Mouse (Mus musculus) heart, embryonic 12.5 days (tissue): ENCODE results near the gene Taf3. TPM values are rescaled to one million over a fixed set of nuclear protein-coding genes. Genes with fewer than 3 reads are reported as not detected.

Experiments used
- ATAC-seq: fragments of 200-750 bp; cut with Nextera tagmentation; 2 replicates; pipeline ENCODE4 v1.8.0; 2017; ENCODE audit warnings: moderate TSS enrichment, moderate library complexity; ENCODE audit not compliant: insufficient number of reproducible peaks, low FRiP score
- H3K27ac ChIP-seq: fragments of 300-500 bp; sonication (generic); 2 replicates; pipeline ENCODE4 v1.5.1; 2016; ENCODE audit warnings: mild to moderate bottlenecking, moderate library complexity; ENCODE audit not compliant: poor library complexity, severe bottlenecking
- H3K27me3 ChIP-seq: fragments of 300-500 bp; sonication (generic); replicated peaks from 2 replicates; pipeline ENCODE4 v1.6.1; 2016; ENCODE audit warnings: mild to moderate bottlenecking, moderate library complexity
- H3K36me3 ChIP-seq: fragments of 300-500 bp; sonication (generic); 2 replicates; pipeline ENCODE4 v1.6.1; 2016; ENCODE audit warnings: mild to moderate bottlenecking, moderate library complexity
- H3K4me1 ChIP-seq: fragments of 300-500 bp; sonication (generic); replicated peaks from 2 replicates; pipeline ENCODE4 v1.6.1; 2016; ENCODE audit warnings: mild to moderate bottlenecking
- H3K4me2 ChIP-seq: fragments of 300-500 bp; sonication (generic); 2 replicates; pipeline ENCODE4 v1.6.1; 2016; ENCODE audit warnings: mild to moderate bottlenecking, moderate library complexity
- H3K4me3 ChIP-seq: fragments of 300-500 bp; sonication (generic); 2 replicates; pipeline ENCODE4 v1.5.1; 2016; ENCODE audit warnings: mild to moderate bottlenecking
- H3K9ac ChIP-seq: fragments of 300-500 bp; sonication (generic); 2 replicates; pipeline ENCODE4 v1.6.1; 2016; ENCODE audit warnings: mild to moderate bottlenecking, moderate library complexity
- H3K9me3 ChIP-seq: fragments of 300-500 bp; sonication (generic); replicated peaks from 2 replicates; pipeline ENCODE4 v1.6.1; 2016; ENCODE audit warnings: mild to moderate bottlenecking, moderate library complexity
- WGBS: fragments of 180-500 bp; shearing (Covaris S2); methylation state at CpG from one replicate; pipeline ENCODE4 v1.1.7; 2016; 5-methylcytosine and 5-hydroxymethylcytosine counted together
- polyA plus RNA-seq: library from polyadenylated mRNA; unstranded; fragments of >200 nt; fragmentation: Nextera tagmentation; extraction: Ambion mirVana; gene quantifications from 2 replicates; pipeline ENCODE4 v1.2.1, GENCODE M21; 2016

The Taf3 gene
- polyA plus RNA-seq, 1 experiment from 2014 or later = 8.9 TPM

GRCm38 (mm10) chr2:10058836-10059235, 10.4 kb upstream of the Taf3 start:
- Histone ChIP-seq H3K36me3 (peaks cover 86% of the 10 kb centered on the region), H3K4me3 (no peak overlapping the region), H3K27ac (no peak overlapping the region), H3K9me3 (no peaks in the 10 kb centered on the region), H3K9ac (no peak overlapping the region), H3K4me1 (no peaks in the 10 kb centered on the region), H3K27me3 (no peaks in the 10 kb centered on the region), H3K4me2 (no peak overlapping the region)
- ATAC-seq = no peak
- WGBS = 78% methylated on average over 5 of the region's 5 CpGs

DNA sequence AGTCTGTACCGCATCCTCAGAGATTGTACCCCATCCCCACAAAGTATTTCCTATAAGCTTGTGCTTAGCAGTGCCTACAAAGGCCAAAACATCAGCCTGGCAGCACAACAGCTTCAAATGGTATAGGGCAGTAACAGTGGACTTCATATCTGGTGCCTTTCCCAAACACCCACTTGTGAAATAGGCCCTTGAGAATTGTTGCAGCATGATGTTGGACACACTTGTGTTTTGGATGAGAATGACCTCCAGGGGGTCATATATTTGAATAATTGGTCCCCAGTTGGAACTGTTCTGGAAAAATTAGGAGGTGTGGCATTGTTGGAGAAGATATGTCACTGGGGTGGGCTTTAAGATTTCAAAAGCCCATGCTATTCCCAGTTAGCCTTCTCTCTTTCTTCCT, 3.6 kb upstream of the Taf3 start:
- Histone ChIP-seq H3K4me1 (peaks cover 11% of the 10 kb centered on the region), H3K4me2 (no peak overlapping the region), H3K27me3 (no peaks in the 10 kb centered on the region), H3K9ac (no peak overlapping the region), H3K4me3 (no peak overlapping the region), H3K9me3 (no peaks in the 10 kb centered on the region), H3K27ac (no peak overlapping the region), H3K36me3 (peaks cover 32% of the 10 kb centered on the region)
- ATAC-seq = no peak
- 82% methylated on average over 1 of the region's 1 CpGs for WGBS

DNA sequence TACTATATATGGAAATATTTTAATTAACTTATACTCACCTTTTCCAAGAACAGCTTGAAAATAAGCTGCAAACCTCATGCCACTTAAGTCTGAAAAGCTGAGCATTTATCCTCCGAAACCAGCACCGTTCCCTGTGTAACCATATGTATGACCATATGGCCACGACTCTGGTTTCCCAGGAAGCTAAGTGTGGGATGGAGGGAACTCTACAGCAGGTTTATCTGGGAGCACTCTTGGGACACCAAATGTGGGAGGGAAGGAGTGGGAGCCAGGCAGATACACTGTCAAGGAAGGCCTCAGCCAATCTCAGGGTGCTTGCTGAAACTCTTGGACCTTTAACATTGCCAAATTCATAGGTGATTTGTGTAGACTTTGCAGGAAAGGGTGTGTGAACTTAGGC, 2.5 kb upstream of the Taf3 start:
- peaks cover 24% of the 10 kb centered on the region for H3K36me3 ChIP-seq
- no peaks in the 10 kb centered on the region for H3K27me3 ChIP-seq
- H3K9me3 ChIP-seq = no peaks in the 10 kb centered on the region
- WGBS = 85% methylated on average over 3 of the region's 3 CpGs
- no peak overlapping the region for H3K4me2 ChIP-seq
- peaks cover 12% of the 10 kb centered on the region for H3K4me1 ChIP-seq
- no peak overlapping the region for H3K27ac ChIP-seq
- H3K4me3 ChIP-seq = no peak overlapping the region
- H3K9ac ChIP-seq = no peak overlapping the region
- no peak for ATAC-seq

DNA sequence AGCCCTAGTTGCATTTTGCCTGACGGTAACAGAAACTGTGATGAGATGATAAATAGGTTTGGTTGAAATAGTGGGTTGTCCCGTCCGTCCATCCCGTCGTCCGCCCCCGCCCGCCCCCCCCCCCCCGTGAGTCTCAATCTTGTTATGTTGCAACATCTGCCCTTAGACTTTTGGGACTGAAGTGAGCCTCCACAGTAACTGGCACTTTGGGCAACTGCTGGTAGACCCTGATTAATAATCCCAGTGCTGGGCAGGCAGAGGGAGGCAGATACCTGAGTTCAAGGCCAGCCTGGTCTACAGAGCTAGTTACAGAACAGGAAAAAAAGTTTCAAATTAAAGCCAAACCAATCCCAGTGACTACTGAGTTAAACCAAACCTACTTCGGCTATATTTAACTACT, 1.1 kb upstream of the Taf3 start:
- no peaks in the 10 kb centered on the region for H3K9me3 ChIP-seq
- 20% methylated on average over 10 of the region's 10 CpGs for WGBS
- no peak overlapping the region for H3K27ac ChIP-seq
- no peak for ATAC-seq
- 0 out of 2 replicates have a peak overlapping the region, but pooled peaks have one; percentile 45 for H3K9ac ChIP-seq
- peaks cover 12% of the 10 kb centered on the region for H3K4me1 ChIP-seq
- no peaks in the 10 kb centered on the region for H3K27me3 ChIP-seq
- H3K4me2 ChIP-seq = peak overlapping the region; percentile 85
- peaks cover 10% of the 10 kb centered on the region for H3K36me3 ChIP-seq
- peak overlapping the region; percentile 99 for H3K4me3 ChIP-seq

DNA sequence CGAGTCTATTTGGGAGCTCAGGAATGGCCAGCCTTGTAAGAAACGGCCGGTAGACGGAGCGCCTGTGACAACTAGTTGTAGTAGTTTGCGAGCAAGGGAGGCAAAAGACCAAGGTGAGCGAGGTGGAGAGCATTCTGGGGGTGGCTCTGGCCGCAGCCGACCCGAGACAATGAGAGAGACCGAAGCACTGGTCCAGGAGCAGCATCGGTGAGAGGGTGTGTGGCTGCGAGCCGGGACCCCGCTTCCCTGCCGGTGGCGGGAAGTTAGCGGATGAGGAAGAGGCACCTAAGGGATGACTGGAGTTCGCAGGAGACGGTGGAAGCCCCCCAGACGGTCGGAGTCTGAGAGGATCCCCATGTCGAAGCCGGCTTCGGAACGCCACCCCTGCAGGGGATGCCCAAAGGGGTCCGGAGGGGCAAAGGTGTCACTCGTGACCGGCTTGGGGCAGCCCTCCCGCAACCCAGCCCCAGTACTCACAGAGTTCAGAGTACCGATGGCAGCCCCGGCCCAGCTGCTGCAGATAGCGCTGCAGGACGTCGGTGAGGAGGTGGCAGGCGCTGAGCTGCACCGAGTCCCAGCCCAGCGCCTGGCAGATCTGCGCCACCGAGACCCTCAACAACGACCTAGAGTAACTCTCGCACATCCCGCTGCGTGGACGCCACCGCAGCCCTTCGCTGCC, 499 bp downstream of the Taf3 start:
- H3K4me1 ChIP-seq = peaks cover 12% of the 10 kb centered on the region

GRCm38 (mm10) chr2:10034976-10035375, 13.4 kb downstream of the Taf3 start:
- Histone ChIP-seq H3K9ac (no peak overlapping the region), H3K4me1 (0 out of 2 replicates have a peak, but pooled peaks cover 2% of the 10 kb centered on the region), H3K27me3 (no peaks in the 10 kb centered on the region), H3K9me3 (no peaks in the 10 kb centered on the region), H3K4me2 (no peak overlapping the region), H3K4me3 (no peak overlapping the region), H3K27ac (no peak overlapping the region), H3K36me3 (peaks cover 10% of the 10 kb centered on the region)
- no peak for ATAC-seq
- 87% methylated on average over 3 of the region's 3 CpGs for WGBS

More for the DNA sequence above, 499 bp downstream of the Taf3 start:
- 0% methylated on average over 47 of the region's 47 CpGs for WGBS
- Histone ChIP-seq H3K27me3 (no peaks in the 10 kb centered on the region), H3K4me3 (peak overlapping the region; percentile 99), H3K27ac (peak overlapping the region; percentile 45; the same call in 1 of the 2 replicates), H3K9me3 (no peaks in the 10 kb centered on the region), H3K36me3 (no peaks in the 10 kb centered on the region), H3K9ac (peak overlapping the region; percentile 87), H3K4me2 (peak overlapping the region; percentile 85)
- peak; percentile 49 for ATAC-seq

- H3K9me3 ChIP-seq = no peaks in the 10 kb centered on the region
- 45% methylated on average over 4 of the region's 4 CpGs for WGBS
- no peaks in the 10 kb centered on the region for H3K27me3 ChIP-seq
- no peak for ATAC-seq
- no peaks in the 10 kb centered on the region for H3K36me3 ChIP-seq
- no peak overlapping the region for H3K27ac ChIP-seq
- H3K4me3 ChIP-seq = no peak overlapping the region
- no peak overlapping the region for H3K4me2 ChIP-seq
- no peak overlapping the region for H3K9ac ChIP-seq
- H3K4me1 ChIP-seq = 0 out of 2 replicates have a peak, but pooled peaks cover 2% of the 10 kb centered on the region
Observed at GRCm38 (mm10) chr2:10033684-10034083, 14.7 kb downstream of the Taf3 start.

DNA sequence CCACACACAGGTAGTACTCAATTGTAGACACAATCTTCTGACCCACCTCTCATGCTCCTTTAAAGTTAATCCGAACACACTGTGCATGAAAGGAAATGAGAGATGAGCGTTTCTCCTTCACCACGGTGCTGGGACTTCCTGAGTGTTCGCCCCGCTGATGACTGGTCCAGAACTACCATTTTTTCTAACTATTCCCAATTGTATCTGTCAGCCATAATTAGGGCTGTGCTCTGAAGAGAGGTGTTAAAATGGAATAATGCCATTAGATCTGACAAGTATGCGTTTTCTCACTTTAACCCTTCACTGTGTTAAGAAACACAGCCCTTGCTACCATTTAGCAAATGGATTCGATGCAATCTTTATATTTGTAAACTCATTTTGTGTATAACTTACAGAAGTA, 18.6 kb downstream of the Taf3 start:
- no peak overlapping the region for H3K9ac ChIP-seq
- no peak overlapping the region for H3K4me3 ChIP-seq
- no peaks in the 10 kb centered on the region for H3K36me3 ChIP-seq
- ATAC-seq = no peak
- H3K27ac ChIP-seq = no peak overlapping the region
- no peak overlapping the region for H3K4me2 ChIP-seq
- 0 out of 2 replicates have a peak, but pooled peaks cover 2% of the 10 kb centered on the region for H3K4me1 ChIP-seq
- WGBS = 82% methylated on average over 7 of the region's 7 CpGs
- no peaks in the 10 kb centered on the region for H3K9me3 ChIP-seq
- H3K27me3 ChIP-seq = no peaks in the 10 kb centered on the region

GRCm38 (mm10) chr2:10024264-10024663, 24.1 kb downstream of the Taf3 start:
- ATAC-seq = no peak
- 76% methylated on average over 6 of the region's 6 CpGs for WGBS
- Histone ChIP-seq H3K27ac (no peak overlapping the region), H3K4me2 (no peak overlapping the region), H3K4me1 (no peaks in the 10 kb centered on the region), H3K36me3 (no peaks in the 10 kb centered on the region), H3K9ac (no peak overlapping the region), H3K4me3 (no peak overlapping the region), H3K9me3 (no peaks in the 10 kb centered on the region), H3K27me3 (no peaks in the 10 kb centered on the region)

- H3K4me1 ChIP-seq = no peaks in the 10 kb centered on the region
- no peak overlapping the region for H3K4me2 ChIP-seq
- 85% methylated on average over 11 of the region's 11 CpGs for WGBS
- ATAC-seq = no peak
- no peaks in the 10 kb centered on the region for H3K36me3 ChIP-seq
- H3K9ac ChIP-seq = no peak overlapping the region
- no peak overlapping the region for H3K4me3 ChIP-seq
- H3K9me3 ChIP-seq = no peaks in the 10 kb centered on the region
- no peak overlapping the region for H3K27ac ChIP-seq
- H3K27me3 ChIP-seq = no peaks in the 10 kb centered on the region
Observed at GRCm38 (mm10) chr2:10021296-10021695, 27.1 kb downstream of the Taf3 start.

DNA sequence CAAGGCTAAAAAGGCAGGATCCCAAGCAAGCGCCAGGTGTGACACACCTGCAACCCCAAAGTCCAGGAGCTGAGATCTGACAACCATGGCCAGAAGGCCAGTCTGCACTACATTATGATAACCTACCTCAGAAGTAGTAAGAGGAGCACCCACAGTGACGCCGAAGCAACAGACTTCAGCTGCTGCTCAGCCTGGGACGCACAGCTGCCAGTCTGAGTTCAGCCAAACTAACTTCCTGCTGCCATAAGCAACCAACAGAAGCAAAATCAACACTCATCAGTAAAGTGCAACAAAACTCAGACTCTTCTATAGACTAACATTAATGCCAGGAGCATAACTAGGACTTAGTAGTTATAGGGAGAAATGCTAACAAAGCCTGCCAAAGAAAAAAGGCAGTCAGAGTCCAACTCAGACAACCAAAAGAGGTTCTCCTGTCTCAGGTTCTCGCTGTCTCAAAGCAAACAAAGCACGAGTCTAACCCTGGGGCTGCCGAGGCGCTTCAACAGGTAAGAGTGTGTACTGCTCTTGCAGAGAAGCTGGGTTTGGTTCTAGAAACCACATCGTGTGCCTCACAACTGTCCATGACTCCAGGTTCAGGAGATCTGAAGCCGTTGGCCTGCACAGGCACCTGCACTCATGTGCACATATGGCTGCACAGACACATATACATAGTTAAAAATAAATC, 33.3 kb downstream of the Taf3 start:
- H3K9ac ChIP-seq = no peak overlapping the region
- H3K4me2 ChIP-seq = no peak overlapping the region
- 82% methylated on average over 10 of the region's 10 CpGs for WGBS
- no peaks in the 10 kb centered on the region for H3K36me3 ChIP-seq
- no peak overlapping the region for H3K27ac ChIP-seq
- H3K27me3 ChIP-seq = no peaks in the 10 kb centered on the region
- no peaks in the 10 kb centered on the region for H3K9me3 ChIP-seq
- no peak for ATAC-seq
- no peak overlapping the region for H3K4me3 ChIP-seq
- H3K4me1 ChIP-seq = no peaks in the 10 kb centered on the region
